Mouse (Mus musculus) erythroblast, embryonic 14.5 days (primary cell): Measurements from ENCODE around the gene Fam222a.

Experiments
- GATA1 ChIP-seq: IDR thresholded peaks from 2 replicates; pipeline ENCODE4 v1.6.1; 2012; ENCODE audit warnings: low read length, inconsistent platforms, mixed read lengths
- TAL1 ChIP-seq: IDR thresholded peaks from 3 replicates; pipeline ENCODE4 v1.6.1; 2012; ENCODE audit warnings: low read length, inconsistent platforms, mixed read lengths

GRCm38 (mm10) chr5:114589454-114589853 lies 21.6 kb downstream of the Fam222a start:
- TF ChIP-seq TAL1 (no peak), GATA1 (no peak)
